Mouse (Mus musculus): ENCODE measurements around the gene Gsta4. TPM values are rescaled to one million over a fixed set of nuclear protein-coding genes. Genes with fewer than 3 reads are reported as not detected.
"Not testable (repeated sequence)": the region's sequence is repeated elsewhere in the genome, so short reads cannot be mapped to it uniquely, and the experiment has no call there.

The Gsta4 gene
- total RNA-seq (2015) (1.5 and 2.9 TPM in 2 replicates), total RNA-seq (2017) (2.6 and 4.9 TPM in 2 replicates)

DNA sequence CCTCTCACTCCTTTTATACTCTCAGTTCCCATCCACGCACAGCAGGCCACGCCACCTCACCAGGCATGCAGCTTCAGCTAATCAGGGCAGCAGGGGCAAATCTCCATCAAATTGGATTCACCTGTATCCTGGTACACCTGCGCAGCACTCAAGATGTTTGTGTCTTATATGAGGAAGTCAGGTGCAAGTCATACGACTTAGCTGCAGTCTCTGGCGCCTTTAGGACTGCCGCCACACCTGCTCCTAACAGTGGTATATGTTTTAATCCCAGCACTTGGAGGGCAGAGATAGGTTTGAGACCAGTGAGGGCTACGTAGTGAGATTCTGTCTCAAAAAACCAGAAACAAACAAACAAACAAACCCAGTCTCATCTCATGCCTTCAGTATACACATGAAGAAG is at the start of gene Gsta4:
TSS of gene Gsta4 (plus strand) at position 301 of the 400 bp plus-strand sequence.
- not testable (repeated sequence) for ATAC-seq (replicated peaks; ENCODE audit: poor library complexity)

DNA sequence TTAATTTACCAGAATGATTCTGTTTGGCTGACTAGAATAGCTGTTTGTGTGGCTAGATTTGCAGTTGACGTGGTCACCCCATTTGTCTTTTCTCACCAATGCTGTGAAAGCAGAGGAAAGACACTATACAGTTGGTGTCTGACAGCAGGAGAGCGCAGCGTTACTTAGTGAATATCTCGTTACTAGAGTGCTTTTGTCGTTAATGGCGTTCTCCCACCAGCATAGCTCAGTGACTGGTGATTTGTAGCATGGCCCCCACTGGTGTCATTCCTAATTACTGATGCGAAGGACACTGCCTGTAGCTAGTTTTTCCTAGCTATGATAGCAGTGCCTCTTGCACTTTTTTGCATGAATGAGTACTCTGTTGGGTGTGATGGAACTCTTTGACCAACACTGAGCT is 46.9 kb upstream of the Gsta4 start:
- ATAC-seq (replicated peaks; ENCODE audit: poor library complexity), result no peak

DNA sequence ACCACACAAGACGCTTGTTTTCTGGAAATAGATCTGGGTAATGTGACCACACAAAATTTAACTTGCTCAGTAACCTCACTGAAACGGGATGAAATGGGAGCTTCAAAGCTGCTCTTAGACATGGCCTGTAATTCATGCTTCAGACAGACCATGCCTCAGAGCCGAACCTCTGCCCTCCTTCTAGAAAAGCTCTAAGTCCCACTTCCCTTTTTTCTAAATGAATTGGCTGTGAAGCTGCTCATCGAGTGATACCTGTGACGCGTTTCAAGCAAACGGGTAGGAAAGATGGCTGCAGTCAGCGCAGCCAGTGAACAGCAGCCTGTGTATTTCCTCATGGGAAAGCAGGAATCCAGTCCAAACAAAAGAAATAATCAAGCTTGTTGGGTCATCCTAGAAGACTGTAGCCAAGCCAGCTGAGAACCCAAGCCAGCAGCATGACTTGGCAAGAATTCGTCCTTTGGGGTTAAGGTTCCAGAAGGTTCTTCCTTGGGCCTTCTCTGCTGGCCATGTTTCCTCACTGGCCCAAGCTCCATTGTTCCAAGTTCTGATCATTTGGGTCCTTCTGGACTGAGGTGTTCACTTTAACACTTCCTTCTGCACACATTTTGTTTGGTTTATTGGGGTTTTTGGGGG is 44.4 kb upstream of the Gsta4 start:
- 0 out of 2 replicates have a peak, but pooled peaks have one; percentile 14 for ATAC-seq (replicated peaks; ENCODE audit: poor library complexity)

DNA sequence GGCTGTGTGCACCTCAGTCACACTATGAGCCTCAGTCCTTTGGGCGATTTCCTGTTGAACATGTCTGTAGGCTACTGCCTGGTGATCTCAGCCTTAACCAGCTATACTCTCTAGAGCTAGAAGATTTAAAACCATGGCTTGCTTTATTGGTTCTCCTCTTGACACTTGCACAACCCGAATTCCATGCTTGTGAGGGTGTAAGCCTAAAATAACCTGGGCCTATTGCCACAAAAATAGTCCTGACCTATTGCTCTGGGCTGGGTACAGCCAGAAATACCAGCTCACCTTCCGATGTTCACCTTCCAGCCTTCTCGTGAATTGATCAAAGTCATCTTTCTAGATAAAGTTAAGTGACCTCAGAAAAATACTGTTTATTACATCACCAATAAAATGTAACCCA is 43.1 kb upstream of the Gsta4 start:
- ATAC-seq (replicated peaks; ENCODE audit: poor library complexity), result no peak

DNA sequence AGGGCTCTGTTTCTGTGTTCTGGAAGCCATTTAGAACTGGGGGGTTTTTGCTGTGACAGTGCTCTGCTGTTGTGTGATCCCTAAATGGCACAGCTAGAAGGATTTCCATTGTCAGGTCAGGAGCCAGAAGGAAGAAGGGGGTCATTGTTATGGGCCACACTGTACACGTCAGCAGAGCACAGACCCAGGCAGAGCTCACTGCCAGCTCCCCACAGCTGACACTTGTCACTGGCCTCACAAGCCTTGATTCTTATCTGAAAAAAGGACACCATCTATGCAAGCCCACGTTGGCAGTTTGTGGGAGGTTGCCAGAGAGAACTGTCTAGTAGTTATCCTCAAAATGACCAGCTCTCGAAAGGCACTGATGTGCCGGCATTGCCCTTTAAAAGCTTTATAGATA is 36.5 kb upstream of the Gsta4 start:
- ATAC-seq (replicated peaks; ENCODE audit: poor library complexity), result no peak

DNA sequence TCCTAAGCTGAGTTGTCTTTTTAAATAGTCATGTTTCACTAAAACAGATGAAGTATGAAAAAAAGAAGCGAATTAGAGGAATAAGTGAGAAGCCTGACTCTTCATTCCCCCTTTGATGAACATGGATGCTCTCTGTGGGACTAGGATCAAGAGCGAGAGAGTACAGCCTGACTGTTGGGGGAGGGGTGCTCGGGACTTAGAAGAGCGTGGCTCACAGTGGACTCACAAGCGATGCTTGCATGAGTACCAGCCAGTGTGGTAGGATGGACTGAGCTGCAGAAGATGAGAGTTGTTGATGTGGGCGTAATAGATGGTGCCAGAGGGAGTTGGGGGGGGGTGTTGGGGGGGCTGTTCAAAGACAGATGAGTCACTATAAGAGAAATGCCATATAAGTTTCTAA is 35.9 kb upstream of the Gsta4 start:
- ATAC-seq (replicated peaks; ENCODE audit: poor library complexity), result no peak

DNA sequence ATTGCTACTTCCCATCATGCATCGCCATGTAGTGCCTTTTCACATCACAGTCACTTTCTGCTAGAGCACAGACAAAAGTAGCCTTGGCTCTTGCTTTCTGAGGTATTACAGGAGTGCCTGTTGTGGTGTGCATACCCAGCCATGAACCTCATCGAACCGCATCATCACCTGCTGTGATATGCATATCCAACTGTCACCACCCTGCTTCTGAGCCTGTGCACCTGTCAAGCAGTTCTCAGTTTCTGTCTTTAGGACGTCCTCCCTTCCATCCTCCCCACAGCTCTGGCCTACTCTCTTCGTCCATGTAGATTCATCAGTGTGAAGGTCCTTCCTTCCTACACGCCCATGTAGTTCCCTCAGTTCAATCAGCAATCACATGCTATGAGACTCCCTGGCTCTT is 34.4 kb upstream of the Gsta4 start:
- no peak for ATAC-seq (replicated peaks; ENCODE audit: poor library complexity)

DNA sequence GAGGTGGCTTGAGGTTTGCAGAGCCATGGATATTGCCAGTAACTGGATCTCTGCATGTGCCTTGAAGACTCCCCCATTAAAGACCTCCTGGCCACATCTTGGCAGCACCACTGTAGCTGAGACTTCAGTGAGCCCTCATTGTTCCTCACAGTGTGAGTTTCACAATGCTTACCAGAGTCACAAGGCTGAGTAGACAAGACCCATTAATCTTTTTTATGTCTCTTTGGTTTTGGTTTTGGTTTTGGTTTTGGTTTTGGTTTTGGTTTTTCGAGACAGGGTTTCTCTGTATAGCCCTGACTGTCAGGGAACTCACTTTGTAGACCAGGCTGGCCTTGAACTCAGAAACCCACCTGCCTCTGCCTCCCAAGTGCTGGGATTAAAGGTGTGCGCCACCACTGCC is 32.8 kb upstream of the Gsta4 start:
- ATAC-seq (replicated peaks; ENCODE audit: poor library complexity), result peak; percentile 54; the same call in 1 of the 2 replicates

DNA sequence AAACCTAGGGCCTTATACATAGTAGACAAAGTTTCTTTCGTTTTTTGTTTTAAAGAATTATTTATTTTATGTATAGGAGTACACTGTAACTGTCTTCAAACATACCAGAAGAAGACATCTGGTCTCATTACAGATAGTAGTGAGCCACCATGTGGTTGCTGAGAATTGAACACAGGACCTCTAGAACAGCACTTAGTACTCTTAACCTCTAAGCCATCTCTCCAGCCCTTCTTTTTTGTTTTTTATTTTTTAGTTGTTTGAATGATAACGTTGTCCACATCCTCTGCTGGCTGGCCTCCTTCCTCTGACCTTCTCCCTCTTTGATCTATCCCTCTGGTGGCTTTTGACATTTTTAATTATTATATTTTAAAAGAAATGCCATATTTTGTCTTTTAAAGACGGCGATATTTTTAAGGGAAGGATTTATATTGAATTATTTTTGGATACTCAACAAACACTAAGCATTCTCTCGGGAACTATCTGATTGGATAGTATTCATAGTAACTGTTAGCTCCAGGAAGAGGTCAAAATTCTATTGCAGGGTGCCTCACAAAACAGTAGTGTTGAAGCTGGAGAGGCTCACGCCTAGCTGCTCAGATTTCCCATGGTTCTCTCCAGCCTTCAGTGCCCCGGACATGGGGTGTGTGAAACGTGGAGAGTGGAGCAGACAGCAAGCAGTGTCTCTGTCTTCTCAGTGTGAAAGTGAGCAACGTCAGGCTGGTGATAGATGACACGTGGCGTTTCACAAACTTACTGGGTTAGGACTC is 28.2 kb upstream of the Gsta4 start:
- no peak for ATAC-seq (replicated peaks; ENCODE audit: poor library complexity)

DNA sequence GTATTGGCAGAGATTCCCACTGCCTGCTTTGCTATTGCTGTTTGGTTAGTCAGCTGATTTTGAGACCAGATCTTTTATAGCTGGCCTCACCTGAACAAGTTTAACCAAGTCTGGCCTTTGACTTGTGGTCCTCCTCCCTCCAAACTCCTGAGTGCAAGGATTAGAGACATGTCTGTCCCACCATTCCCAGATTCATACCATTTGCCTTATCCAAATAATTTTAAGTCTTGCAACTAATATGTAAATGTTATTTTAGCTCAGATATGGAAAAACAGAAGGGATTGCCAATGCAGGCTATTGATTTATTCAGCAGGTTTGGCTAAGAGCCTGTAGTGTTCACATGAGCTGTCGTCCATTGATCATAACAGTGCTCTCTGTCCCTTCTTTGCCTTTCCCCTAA is 25.4 kb upstream of the Gsta4 start:
- ATAC-seq (replicated peaks; ENCODE audit: poor library complexity), result no peak

DNA sequence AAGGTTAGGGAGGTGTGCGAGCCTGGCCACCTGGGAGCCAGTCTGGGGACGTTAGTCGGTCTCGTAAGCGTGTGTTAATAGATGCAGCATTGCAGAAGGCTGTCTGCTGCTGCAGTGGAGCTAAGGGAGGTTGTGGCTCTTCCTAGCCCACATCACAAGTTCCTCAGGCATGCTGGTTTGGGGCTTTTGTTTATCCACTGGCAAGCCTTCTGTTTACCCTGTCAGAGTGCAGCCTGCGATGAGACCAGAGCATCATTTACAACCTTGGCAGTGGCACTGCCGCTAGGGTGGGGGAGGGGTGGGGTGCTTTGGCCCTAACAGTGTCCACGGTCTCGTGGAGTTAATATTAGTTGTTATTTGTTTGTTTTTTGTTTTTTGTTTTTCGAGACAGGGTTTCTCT is 19.3 kb upstream of the Gsta4 start:
- no peak for ATAC-seq (replicated peaks; ENCODE audit: poor library complexity)

DNA sequence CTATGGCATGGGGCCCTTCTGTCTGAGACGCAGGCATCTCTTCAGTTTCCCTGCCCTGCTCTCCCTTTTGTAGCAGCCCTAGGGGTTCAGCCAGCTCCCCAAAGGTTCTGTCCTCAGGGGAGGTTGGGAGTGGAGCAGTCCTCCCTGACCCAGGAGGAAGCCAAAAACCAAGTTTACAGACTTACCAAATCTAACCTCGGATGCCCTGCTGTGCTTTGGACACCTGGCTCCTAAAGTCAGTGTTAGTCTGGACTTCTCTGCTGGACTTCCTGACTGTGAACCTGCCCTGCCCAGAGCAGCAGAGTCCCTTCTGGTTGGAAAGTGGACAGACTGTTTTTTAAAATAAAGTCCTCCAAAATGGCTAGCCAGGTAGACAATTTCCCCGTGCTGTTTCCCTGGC is 17.8 kb upstream of the Gsta4 start:
- ATAC-seq (replicated peaks; ENCODE audit: poor library complexity), result no peak

DNA sequence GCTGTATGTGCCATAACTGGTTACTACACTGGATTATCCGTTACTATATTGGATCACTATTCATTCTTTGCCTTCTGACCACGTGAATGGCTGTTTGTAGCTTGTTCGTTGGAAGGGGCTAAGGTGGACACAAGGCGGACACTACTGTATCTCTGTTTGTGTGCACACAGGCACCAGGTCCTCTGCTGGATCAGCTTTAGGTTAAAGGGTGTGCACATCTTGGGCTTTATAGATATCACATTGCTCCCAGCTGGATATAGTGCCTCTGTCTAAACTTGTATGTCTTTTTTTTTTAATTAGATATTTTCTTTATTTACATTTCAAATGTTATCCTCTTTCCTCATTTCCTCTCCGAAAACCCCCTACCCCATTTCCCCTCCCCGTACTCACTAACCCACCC is 17.1 kb upstream of the Gsta4 start:
- ATAC-seq (replicated peaks; ENCODE audit: poor library complexity), result no peak

DNA sequence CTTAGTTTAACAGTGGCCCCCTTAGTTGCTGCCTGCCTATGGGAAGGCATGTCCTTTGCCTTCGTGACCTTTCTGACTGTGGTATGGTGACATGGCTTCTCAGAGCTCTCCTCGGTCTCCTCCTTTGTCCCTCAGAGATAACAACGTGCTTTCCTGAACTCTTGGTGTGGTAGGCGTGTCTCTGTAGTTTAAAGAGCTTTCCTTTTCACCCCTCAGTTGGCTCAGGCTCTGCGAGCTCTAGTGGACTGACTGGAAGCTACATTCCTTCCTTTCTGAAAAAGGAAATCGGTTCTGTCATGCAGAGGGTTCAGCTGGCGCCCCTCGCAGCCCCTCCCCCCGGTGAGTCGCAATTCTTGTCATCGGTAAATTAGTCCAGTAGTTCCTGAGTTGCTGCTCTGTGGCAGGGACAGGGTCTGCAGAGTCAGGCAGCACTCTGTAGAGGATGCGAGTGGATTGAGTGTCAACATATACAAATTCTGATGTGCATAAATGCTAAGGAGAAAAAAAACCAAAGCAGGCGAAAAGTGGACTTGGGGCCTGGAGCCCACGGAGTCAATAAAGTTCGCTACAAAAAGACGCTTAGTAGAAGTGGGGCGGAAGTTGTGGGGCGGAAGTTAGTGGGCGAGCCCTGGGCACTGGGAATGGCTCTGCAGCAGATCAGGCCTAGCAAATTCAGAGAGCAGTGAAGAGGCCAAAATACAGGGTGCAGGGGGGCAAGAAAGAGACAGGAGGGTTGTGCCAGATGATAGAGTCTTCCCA is 15.7 kb upstream of the Gsta4 start:
- ATAC-seq (replicated peaks; ENCODE audit: poor library complexity), result peak; percentile 87

DNA sequence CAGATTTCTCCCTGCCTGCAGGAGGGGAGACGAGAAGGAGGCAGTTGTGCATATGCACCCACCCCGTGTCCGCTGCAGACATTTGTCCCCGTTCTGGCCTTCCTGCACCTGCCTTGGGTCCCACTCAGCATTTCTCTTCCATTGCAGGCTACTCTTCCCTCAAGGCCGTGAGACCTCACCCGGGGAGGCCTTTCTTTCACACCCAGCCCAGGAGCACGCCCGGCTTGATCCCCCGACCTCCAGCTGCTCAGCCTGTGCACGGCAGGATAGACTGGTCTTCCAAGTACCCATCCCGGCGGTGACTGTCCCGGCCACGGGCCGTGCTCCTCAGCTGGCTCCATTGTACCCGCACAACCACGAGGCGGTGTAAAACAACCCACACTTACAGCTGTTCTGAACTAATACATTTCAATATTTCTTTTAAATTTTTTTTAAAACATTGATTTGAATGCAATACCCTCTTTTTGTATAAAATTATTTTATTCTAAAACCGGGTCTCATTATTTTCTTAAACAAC is 15.1 kb upstream of the Gsta4 start:
- ATAC-seq (replicated peaks; ENCODE audit: poor library complexity), result no peak

DNA sequence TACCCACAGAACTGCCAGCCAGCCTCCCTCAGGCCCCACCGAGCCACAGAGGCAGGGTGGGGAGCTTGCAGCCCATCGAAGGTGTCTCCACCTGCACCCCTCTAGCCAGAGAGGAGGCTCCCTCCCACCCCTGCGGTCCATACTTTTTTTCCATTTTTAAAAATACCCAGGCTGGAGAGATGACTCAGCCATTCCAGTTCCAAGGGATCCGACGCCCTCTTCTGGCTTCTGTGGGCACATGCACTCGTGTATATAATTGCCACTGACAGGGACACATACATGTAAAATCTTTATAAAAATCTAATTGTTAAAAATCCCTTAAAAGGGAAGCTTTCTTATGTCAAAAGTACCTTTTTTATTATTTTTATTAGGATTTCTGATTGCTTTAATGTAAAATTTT is 13.7 kb upstream of the Gsta4 start:
- ATAC-seq (replicated peaks; ENCODE audit: poor library complexity), result peak; percentile 72

DNA sequence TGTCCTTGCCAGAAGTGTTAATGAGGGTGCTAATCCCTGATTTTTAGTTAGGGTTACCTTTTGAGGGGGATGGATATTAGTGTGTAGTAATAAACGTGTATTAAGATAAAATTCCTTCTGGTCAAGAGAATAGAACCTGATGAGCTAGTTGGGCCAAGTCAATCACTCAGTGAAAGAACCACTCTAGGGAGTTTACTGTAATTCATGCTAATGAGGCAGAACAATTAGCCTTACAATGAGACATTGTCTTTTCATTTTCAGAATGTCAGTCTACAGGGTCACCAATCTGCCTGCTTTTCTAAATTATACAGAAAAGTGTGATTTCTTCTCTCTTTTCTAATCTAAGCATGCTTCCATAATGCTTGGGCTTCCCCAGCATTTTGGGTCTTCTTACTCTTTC is 8.6 kb upstream of the Gsta4 start:
- ATAC-seq (replicated peaks; ENCODE audit: poor library complexity), result no peak

DNA sequence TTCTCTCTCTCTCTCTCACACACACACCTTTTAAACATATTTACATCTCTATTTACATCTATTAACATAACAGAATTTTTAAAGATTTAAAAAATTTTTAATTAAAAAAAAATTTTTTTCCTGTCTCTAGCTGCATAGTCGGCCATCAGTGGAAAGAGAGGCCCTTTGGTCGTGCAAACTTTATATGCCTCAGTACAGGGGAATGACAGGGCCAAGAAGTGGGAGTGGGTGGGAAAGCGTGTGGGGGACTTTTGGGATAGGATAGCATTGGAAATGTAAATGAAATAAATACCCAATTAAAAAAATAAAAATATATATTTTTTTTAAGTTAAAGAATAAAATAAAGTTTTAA is 7.7 kb upstream of the Gsta4 start:
- ATAC-seq (replicated peaks; ENCODE audit: poor library complexity), result not testable (repeated sequence)

DNA sequence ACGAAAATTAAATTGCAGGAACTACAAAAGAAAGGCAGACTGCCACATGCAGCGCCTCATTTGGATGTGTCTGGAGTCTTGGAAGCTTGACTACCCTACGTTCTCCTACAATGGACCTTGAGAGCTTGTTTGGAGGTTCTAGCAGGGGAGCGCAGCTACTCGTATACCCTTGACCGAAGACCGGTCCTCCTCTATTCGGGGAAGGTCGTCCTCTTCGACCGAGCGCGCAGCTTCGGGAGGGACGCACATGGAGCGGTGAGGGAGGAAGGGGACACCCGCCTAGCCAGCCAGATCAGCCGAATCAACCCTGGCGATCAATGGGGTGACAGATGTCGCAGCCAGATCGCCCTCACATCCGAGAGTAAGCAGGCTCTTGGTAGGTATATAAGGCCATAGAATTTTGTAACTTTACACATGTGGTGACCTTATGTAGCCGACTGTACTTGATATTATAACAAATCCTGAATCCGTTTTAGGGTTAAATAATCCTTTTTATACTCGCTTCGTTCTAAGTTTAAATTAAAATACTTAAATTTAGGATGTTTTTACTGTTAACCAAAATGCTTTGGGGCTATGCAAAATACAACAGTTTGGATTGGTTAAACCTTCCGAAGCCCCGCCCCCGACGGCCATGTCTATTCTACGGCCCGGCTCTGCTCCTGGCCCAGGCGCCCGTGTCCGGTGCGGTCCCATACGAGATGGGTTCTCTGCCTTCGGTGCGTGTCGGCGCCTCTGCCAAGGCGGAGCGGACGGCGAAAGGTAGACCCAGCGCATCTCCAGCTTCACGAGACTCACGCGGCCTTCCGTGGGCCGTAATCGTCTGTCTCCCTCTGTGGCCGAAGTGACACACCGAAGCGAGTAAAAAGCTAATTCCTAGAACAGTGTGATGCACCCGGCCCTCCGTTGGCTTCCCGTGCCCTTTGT is 7.0 kb upstream of the Gsta4 start:
- peak; percentile 89 for ATAC-seq (replicated peaks; ENCODE audit: poor library complexity)

DNA sequence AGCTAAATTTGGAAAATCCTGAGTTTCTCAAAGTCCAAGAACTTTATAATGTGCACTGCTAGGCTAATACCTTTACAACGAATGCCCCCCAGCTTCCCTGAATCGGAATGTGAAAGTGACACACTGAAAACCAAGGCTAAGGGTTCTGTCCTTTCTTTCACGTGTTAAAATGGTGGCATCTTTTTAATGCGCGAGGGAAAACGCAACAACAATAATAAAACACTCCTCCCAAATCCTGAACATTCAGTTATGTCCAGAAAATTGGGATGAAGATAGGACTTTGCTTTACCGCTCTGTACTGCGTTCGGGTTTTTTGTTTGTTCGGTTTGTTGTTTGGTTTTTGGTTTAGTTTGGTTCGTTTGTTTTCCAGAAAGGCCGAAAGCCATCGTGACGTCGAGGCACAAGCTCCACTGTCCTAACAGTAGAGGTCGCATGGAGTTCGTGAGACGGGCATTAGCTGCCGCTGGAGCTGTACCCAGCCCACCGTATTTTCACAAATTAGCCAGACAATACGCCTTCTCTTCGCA is 6.3 kb upstream of the Gsta4 start:
- peak; percentile 79 for ATAC-seq (replicated peaks; ENCODE audit: poor library complexity)
